Mouse (Mus musculus): ENCODE data around the gene Trim31. TPM values are rescaled to one million over a fixed set of nuclear protein-coding genes. Genes with fewer than 3 reads are reported as not detected.

The Trim31 gene
- polyA plus RNA-seq, 1 experiment from 2014 or later: not detected

DNA sequence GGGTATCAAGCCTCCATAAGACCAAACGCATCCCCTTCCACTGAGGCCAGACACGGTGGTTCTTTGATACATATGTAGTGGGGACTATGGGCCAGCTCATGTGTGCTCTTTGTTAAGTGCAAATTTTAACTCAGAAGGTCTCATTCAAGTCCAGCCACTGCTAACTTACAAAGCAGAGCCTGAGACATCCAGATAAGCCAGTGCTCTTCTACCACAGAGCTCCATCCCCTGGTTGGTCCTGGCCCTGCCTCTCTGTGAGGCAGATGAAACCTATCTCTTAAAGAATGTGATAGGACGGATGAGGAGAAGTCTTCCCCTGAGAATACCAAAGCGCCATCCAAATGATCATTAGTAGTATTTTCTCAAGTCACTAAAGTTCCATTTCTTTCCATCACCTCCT lies 1.5 kb downstream of the Trim31 start:
- no peak for ATAC-seq (ENCODE audit: insufficient number of reproducible peaks, low FRiP score, low TSS enrichment, low read depth)
- no peak overlapping the region for H3K9ac ChIP-seq
- H3K4me2 ChIP-seq: no peak overlapping the region
- H3K27ac ChIP-seq: no peak overlapping the region
- WGBS: 79% methylated on average over 4 of the region's 4 CpGs
- H3K27me3 ChIP-seq: no peaks in the 10 kb centered on the region
- H3K36me3 ChIP-seq: no peaks in the 10 kb centered on the region
- H3K4me1 ChIP-seq: no peaks in the 10 kb centered on the region
- H3K4me3 ChIP-seq: no peak overlapping the region
- H3K9me3 ChIP-seq: no peaks in the 10 kb centered on the region

DNA sequence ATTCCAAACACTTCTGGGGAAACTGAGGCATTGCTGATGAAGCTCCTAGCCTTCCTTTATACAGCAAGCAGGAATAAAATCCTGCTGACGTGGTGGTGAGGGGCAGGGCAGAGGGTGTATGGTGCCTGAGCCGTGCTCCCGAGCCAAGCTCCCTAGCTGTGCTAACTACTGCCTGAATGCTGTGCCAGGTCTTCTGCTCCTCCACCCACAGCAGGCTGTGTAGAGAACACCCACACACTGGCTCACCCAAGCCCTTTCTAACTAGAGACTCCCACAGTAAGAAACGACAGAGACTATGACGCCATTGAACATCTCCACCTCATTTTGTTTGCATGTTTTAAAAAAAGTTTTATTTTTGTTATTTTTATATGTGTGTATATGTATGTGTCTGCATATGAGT lies 2.1 kb downstream of the Trim31 start:
- no peaks in the 10 kb centered on the region for H3K36me3 ChIP-seq
- no peaks in the 10 kb centered on the region for H3K4me1 ChIP-seq
- H3K9me3 ChIP-seq: no peaks in the 10 kb centered on the region
- no peak for ATAC-seq (ENCODE audit: insufficient number of reproducible peaks, low FRiP score, low TSS enrichment, low read depth)
- no peak overlapping the region for H3K4me2 ChIP-seq
- no peak overlapping the region for H3K27ac ChIP-seq
- H3K4me3 ChIP-seq: no peak overlapping the region
- no peak overlapping the region for H3K9ac ChIP-seq
- H3K27me3 ChIP-seq: no peaks in the 10 kb centered on the region
- WGBS: 75% methylated on average over 5 of the region's 5 CpGs

DNA sequence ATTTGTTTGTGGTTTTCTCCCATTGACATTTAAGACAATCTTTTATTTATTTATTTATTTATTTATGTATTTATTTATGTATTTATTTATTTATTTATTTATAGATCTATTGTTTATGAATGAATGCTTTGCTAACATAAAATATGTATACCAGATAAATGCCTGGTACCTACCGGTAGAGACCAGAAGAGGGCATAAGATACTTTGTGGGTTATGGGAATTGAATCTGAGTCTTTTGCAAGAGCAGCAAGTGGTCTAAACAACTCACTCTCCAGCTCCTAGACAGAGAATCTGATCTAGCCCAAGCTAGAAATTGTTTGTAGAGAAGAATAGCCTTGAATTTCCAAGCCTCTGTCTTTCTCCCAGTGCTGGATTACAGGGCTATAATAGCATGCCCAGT lies 2.8 kb downstream of the Trim31 start:
- WGBS: 40% methylated on average over 1 of the region's 1 CpGs
- Histone ChIP-seq H3K27me3 (no peaks in the 10 kb centered on the region), H3K9ac (no peak overlapping the region), H3K9me3 (no peaks in the 10 kb centered on the region), H3K4me1 (no peaks in the 10 kb centered on the region), H3K4me2 (no peak overlapping the region), H3K27ac (no peak overlapping the region), H3K36me3 (no peaks in the 10 kb centered on the region), H3K4me3 (no peak overlapping the region)
- no peak for ATAC-seq (ENCODE audit: insufficient number of reproducible peaks, low FRiP score, low TSS enrichment, low read depth)

DNA sequence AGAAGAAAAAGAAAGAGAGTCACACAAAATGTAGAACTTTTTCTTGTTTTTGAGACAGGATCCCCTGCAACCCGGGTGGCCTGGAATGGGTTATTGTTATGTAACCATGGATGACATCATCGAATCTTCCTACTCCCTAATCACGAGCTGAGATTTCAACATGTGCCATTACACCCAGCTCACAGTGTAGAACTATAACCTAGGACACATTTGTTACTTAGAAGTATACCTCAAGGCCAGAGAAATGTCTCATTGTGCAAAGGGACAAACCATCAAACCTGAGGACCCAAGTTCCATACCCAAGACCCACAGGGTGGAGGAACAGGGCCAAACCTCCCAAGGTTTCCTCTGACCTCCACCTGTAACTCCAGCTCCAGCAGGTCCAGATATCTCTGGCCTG lies 5.7 kb downstream of the Trim31 start:
- Histone ChIP-seq H3K36me3 (no peaks in the 10 kb centered on the region), H3K9ac (no peak overlapping the region), H3K4me1 (no peaks in the 10 kb centered on the region), H3K27ac (no peak overlapping the region), H3K4me3 (no peak overlapping the region), H3K27me3 (no peaks in the 10 kb centered on the region), H3K9me3 (no peaks in the 10 kb centered on the region), H3K4me2 (no peak overlapping the region)
- ATAC-seq (ENCODE audit: insufficient number of reproducible peaks, low FRiP score, low TSS enrichment, low read depth): no peak
- 68% methylated on average over 3 of the region's 3 CpGs for WGBS

DNA sequence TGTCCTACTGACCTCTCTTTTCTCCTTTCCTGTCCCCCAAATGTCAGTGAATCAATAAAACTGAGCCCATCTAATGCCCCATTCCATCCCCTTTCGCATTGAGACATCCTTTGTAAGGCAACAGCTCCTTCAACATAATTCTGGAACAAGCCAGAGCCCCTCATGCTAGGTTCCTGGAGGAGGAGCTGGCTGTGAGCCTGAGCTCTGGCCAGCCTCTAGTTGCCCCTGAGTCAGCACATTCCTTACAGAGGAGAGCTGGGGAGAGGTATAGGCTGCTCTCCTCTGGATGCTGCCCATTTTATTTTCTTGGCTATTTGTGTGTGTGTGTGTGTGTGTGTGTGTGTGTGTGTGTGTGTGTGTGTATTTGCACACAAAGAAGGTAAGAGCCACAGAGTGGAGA lies 10.3 kb downstream of the Trim31 start:
- no peak overlapping the region for H3K4me3 ChIP-seq
- H3K4me1 ChIP-seq: no peaks in the 10 kb centered on the region
- WGBS: 54% methylated on average over 1 of the region's 1 CpGs
- H3K27me3 ChIP-seq: no peaks in the 10 kb centered on the region
- H3K9me3 ChIP-seq: no peaks in the 10 kb centered on the region
- H3K36me3 ChIP-seq: no peaks in the 10 kb centered on the region
- no peak overlapping the region for H3K27ac ChIP-seq
- no peak overlapping the region for H3K9ac ChIP-seq
- H3K4me2 ChIP-seq: no peak overlapping the region
- no peak for ATAC-seq (ENCODE audit: insufficient number of reproducible peaks, low FRiP score, low TSS enrichment, low read depth)

DNA sequence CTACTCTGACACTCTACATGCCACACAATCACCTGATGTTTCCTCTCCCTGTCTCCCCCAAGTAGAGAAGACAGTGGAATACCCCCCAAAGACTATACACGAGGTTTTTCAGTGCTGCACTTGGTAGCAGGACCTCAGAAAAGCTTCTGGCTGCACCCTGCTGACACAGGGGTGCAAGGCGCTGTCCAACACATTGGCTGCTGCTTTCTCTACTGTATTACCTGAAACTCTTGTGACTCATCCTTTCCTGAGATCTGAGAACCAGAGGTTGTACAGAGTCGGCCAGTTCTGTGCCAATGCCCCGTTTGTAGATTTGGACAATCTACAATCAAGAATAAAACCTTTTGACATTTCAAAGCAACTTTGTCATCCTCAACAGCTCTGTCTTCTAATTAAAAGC lies 11.9 kb downstream of the Trim31 start:
- Histone ChIP-seq H3K9me3 (no peaks in the 10 kb centered on the region), H3K4me1 (no peaks in the 10 kb centered on the region), H3K27ac (no peak overlapping the region), H3K9ac (no peak overlapping the region), H3K27me3 (no peaks in the 10 kb centered on the region), H3K36me3 (no peaks in the 10 kb centered on the region), H3K4me3 (no peak overlapping the region), H3K4me2 (no peak overlapping the region)
- 50% methylated on average over 4 of the region's 4 CpGs for WGBS
- no peak for ATAC-seq (ENCODE audit: insufficient number of reproducible peaks, low FRiP score, low TSS enrichment, low read depth)

DNA sequence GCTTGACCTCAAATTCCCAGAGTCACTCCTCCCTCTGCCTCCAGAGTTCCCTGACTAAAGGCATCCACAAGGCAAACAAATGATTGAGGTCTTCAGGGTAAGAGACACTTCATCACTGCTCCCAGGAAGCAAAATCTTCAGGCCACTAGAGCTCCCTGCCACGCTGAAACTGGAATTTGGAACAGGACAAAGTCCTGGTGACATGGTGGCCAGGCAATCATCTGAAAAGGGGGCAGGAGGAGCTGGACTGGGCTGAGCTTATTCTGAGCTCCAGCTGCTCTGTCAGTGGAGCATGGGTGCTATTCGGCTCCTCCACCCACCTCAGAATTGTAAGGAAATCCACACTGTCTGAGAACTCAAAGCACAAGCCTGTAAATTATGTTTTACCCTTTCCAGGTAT lies 14.1 kb downstream of the Trim31 start:
- no peak for ATAC-seq (ENCODE audit: insufficient number of reproducible peaks, low FRiP score, low TSS enrichment, low read depth)
- WGBS: 81% methylated on average over 2 of the region's 2 CpGs

DNA sequence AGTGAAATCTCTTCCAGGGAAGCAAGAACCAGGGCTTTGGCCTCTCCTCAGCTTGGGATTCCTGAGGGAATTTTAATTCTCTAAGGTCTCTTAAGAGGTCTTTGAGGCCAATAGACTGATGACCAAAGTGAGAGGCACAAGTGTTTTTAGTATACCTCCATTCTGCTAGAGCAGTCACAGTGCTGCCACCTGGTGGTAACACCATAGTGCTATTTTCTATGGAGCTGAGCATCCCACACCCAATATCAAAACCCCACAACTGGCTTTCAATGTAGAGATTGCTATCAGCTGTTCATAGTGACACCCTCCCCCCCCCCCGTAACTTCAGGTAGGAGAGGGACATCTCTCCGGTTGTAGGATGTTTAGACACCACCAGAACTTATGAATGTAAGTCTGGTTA lies 16.2 kb downstream of the Trim31 start:
- ATAC-seq (ENCODE audit: insufficient number of reproducible peaks, low FRiP score, low TSS enrichment, low read depth): no peak
- Histone ChIP-seq H3K4me2 (no peak overlapping the region), H3K4me1 (no peaks in the 10 kb centered on the region), H3K27ac (no peak overlapping the region), H3K9ac (no peak overlapping the region), H3K36me3 (no peaks in the 10 kb centered on the region), H3K4me3 (no peak overlapping the region), H3K27me3 (no peaks in the 10 kb centered on the region), H3K9me3 (no peaks in the 10 kb centered on the region)
- WGBS: 15% methylated on average over 2 of the region's 2 CpGs

More for the DNA sequence above, 14.1 kb downstream of the Trim31 start:
- Histone ChIP-seq H3K9ac (no peak overlapping the region), H3K4me2 (no peak overlapping the region), H3K4me1 (no peaks in the 10 kb centered on the region), H3K36me3 (no peaks in the 10 kb centered on the region), H3K4me3 (no peak overlapping the region), H3K9me3 (no peaks in the 10 kb centered on the region), H3K27ac (no peak overlapping the region), H3K27me3 (no peaks in the 10 kb centered on the region)

DNA sequence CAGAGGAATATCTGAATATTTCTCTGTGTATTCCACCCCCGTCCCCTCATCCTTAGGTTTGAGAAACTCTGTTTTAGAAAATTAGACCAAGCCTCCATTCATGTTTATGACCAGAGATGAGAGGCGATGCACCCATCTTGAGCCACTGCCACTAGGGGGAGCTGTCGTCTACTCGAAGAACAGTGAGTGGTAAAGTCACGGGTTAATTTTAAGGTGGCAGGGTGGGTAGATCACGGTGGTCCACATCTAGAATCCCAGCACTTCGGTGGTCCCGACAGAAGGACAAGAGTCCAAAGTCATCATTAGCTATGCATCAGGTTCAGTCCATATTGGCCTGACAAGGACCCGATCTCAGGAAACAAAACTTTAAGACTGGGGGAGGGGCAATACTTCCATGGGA lies 17.2 kb downstream of the Trim31 start:
- H3K27ac ChIP-seq: no peak overlapping the region
- no peaks in the 10 kb centered on the region for H3K4me1 ChIP-seq
- ATAC-seq (ENCODE audit: insufficient number of reproducible peaks, low FRiP score, low TSS enrichment, low read depth): no peak
- no peak overlapping the region for H3K4me3 ChIP-seq
- no peak overlapping the region for H3K4me2 ChIP-seq
- H3K36me3 ChIP-seq: no peaks in the 10 kb centered on the region
- no peaks in the 10 kb centered on the region for H3K9me3 ChIP-seq
- no peak overlapping the region for H3K9ac ChIP-seq
- H3K27me3 ChIP-seq: no peaks in the 10 kb centered on the region
- 13% methylated on average over 9 of the region's 9 CpGs for WGBS

DNA sequence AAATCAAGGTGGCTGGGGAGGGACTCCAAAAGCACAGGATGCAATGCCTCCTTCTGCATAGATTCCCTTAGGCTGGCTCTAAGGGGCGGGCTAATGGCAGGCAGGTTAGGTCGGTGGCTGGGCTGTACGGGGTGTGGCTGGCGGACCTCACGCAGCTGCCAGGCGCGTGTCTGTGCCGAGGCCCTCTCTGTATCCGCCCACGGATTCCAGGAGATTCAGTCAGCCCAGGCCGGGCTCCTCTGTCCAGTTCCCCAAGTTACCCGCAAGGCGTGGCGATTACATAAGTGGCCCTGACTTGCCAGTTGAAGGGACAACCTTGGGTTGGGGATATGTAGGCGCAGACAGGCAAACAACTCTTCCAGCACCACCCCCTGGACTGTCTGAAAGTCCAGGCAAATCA lies 22.3 kb downstream of the Trim31 start:
- Histone ChIP-seq H3K9me3 (no peaks in the 10 kb centered on the region), H3K4me1 (no peaks in the 10 kb centered on the region)

DNA sequence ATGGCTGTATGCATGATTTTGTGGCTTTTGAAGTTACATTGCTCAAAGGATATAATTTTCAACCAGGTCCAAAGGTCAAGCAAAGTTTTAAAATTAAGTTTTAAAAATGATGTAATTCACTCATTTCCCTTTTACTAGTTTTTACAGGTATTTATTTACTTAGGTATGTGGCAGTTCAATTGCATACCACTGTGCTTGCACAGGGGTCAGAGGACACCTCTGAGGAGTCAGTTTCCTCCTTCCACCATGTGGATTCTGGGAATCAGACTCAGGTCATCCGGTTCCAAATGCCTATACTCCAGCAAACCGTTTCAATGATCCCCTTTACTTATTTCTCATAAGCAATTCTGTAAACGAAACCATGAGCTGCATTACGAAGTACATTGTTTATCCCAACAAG lies 24.8 kb downstream of the Trim31 start:
- Histone ChIP-seq H3K9me3 (no peaks in the 10 kb centered on the region), H3K27ac (no peak overlapping the region), H3K4me2 (no peak overlapping the region), H3K9ac (no peak overlapping the region), H3K4me1 (no peaks in the 10 kb centered on the region), H3K27me3 (no peaks in the 10 kb centered on the region), H3K4me3 (no peak overlapping the region), H3K36me3 (no peaks in the 10 kb centered on the region)
- no peak for ATAC-seq (ENCODE audit: insufficient number of reproducible peaks, low FRiP score, low TSS enrichment, low read depth)
- WGBS: 76% methylated on average over 4 of the region's 4 CpGs

More for the DNA sequence above, 22.3 kb downstream of the Trim31 start:
- no peak overlapping the region for H3K27ac ChIP-seq
- H3K9ac ChIP-seq: no peak overlapping the region
- H3K4me3 ChIP-seq: no peak overlapping the region
- WGBS: 40% methylated on average over 15 of the region's 15 CpGs
- no peaks in the 10 kb centered on the region for H3K27me3 ChIP-seq
- H3K36me3 ChIP-seq: no peaks in the 10 kb centered on the region
- no peak overlapping the region for H3K4me2 ChIP-seq
- no peak for ATAC-seq (ENCODE audit: insufficient number of reproducible peaks, low FRiP score, low TSS enrichment, low read depth)

DNA sequence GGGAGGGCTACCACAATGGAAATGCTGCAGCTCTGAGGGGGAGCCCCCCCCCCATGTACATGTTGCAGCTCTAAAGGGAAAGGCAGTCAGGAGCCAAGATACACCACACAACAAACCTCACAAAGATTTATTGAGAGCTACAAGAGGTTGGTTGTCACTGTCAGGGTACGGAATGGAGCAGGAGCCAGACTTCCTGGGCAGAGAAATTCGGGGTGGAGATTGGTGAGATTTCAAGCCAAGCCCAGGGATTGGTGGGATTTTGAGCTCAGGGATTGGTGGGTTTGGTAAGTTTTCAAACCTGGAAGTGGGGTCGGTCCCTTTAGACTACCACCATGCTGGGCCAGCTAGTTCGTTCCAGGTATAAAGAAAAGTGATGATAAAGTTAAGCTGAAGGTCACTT lies 25.6 kb downstream of the Trim31 start:
- WGBS: 55% methylated on average over 4 of the region's 4 CpGs
- H3K4me2 ChIP-seq: no peak overlapping the region
- H3K9me3 ChIP-seq: no peaks in the 10 kb centered on the region
- no peaks in the 10 kb centered on the region for H3K4me1 ChIP-seq
- no peak overlapping the region for H3K4me3 ChIP-seq
- no peaks in the 10 kb centered on the region for H3K36me3 ChIP-seq
- no peak overlapping the region for H3K27ac ChIP-seq
- H3K9ac ChIP-seq: no peak overlapping the region
- ATAC-seq (ENCODE audit: insufficient number of reproducible peaks, low FRiP score, low TSS enrichment, low read depth): no peak
- H3K27me3 ChIP-seq: no peaks in the 10 kb centered on the region

DNA sequence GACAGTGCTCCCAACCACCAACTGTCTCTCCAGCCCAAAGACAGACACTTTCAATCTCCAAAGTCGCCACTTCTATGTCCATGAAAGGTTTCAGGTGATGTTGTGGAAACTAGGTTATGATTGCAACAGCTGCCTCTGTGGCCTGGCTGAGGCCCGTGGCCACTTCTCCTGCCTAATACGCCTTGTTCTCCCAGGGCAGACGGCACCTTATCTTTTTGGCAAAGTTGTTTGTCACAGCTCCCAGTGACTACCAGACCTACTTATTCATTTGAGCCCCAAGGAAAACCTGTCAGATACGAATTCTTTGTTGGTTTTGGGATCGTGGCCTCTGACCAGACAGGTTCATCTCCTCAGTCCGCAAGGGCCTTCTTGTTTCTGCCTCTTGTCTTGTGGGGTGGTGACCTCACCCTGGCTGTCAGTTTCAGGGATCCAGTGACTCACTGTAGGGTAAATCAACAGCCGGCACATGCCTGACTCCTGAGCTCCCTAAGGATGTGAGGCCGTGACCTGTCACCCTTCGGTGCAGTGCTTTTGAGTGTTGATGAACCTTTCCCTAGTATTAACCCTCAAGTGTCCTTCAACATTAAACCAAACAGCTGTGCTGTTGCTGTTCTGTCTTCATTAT lies 29.7 kb downstream of the Trim31 start:
- Histone ChIP-seq H3K9ac (no peak overlapping the region), H3K4me2 (no peak overlapping the region), H3K4me1 (no peaks in the 10 kb centered on the region), H3K9me3 (no peaks in the 10 kb centered on the region), H3K4me3 (no peak overlapping the region), H3K36me3 (no peaks in the 10 kb centered on the region), H3K27ac (no peak overlapping the region), H3K27me3 (no peaks in the 10 kb centered on the region)
- ATAC-seq (ENCODE audit: insufficient number of reproducible peaks, low FRiP score, low TSS enrichment, low read depth): no peak
- 52% methylated on average over 10 of the region's 10 CpGs for WGBS

Measured in limb, embryonic 15.5 days (tissue).